Mouse (Mus musculus) right cerebral cortex, adult 18-20 months (tissue): ENCODE results near the gene Dpf3.

Source experiments
- DNase-seq: peaks from one replicate; pipeline ENCODE4 v3.0.0; 2022; ENCODE audit warnings: mixed read lengths

Gene Dpf3

DNA sequence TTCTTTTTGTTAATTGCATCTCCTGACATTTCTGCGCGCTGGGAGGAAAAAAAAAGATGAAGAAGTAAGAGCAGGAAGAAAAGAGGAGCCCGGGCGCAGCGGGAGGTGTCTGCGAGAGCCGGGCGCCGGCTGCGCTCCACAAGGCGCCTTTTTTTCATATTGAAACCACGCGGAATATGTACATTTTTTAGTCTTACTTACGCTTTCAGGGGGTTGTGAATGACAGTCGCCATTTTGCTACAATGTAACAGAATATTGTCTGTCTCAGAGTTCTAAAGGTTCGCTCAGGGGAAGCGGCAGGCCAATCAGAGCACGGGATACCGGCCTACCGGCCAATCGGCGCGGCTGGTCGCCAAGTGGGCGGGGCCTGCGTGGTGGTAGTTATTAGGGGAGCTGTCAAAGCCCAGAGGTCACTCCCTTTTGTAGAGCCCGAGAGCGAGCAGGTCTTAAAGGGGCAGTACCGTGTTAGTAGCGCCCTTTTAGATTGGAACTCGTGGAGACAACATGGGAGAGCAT lies at the start of gene Dpf3:
Gene Dpf3 (minus strand): TSS at position 241 of the 516 bp plus-strand sequence.
- DNase-seq = peak; percentile 94

DNA sequence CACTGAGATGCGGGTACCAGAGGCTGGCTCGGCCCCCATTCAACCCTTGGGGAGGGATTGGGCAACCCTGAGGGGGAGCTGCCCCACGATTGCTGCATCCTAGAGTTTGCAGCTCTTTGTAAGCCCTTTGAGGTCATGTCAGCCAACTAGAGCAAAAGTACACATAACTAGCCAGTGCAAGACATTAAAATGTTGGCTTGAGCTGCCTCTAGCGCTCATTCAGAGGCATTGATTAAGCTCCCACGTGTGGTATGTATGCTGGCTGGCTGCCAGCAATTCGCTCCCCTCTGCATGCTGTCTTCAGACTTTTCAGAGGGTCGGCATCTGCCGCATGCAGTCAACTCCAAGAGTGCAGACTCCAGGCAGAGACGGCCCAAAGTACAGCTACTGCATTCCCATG lies 48.5 kb upstream of the Dpf3 start:
- DNase-seq = no peak

DNA sequence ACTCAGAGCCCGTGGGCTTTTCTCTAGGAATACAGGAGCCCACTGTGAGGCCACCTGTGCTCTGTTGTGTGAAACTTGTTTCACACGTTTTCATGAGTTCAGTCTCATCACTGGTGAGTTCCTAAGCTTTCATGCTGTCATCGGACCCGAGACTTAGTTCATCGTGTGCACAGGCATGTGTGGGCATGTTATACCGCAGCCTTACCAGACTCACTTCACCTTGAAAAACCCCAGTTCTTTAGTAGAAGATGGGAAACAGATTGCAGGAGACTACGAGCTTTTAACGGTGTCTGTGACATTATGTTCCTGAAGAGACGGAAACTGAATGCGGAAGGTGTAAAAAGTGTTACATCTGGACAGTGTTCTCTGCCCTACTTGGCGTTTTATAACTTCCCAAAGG lies 47.9 kb upstream of the Dpf3 start:
- no peak for DNase-seq

DNA sequence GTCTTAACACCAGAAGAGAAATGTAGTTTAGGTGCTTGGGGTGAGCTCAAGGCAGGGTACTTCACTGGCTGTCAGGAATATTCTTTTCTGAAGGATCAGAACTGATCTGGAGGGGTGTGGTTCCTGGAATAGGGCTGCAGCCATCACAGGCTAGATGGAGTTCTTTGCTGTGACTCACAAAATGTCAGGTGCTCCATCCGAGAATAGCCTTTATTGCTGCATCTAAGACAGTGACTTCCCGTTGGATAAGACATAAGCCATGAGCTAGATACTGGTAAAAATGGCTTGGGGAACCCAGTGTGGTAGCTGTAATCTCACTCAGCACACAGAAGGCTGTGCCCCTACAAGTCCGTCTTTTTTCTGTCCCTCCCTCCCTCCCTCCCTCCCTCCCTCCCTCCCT lies 46.7 kb upstream of the Dpf3 start:
- peak; percentile 40 for DNase-seq

- DNase-seq = no peak
These were observed 45.5 kb upstream of the Dpf3 start for GRCm38 (mm10) chr12:83532966-83533365.

GRCm38 (mm10) chr12:83531992-83532391 lies 44.5 kb upstream of the Dpf3 start:
- no peak for DNase-seq

DNA sequence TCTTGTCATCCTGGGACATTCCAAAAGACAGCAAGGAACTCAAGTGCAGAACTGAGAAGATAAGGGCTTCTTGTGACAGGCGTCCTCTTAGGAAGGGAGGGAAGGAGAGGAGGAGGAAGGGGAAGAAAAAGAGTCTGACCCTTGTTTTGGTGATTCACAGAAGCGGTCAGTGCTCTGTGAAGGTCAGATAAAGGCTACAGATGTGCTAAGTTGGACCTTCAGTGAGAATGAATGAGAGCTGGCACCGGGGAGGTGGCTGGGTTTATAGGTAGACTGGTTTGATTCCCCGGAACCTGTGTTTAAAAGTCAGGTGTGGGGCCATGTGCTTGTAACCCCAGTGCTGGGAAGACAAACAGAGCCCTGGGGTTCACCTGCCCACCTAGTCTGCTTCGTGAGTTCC lies 41.1 kb upstream of the Dpf3 start:
- no peak for DNase-seq

- DNase-seq = no peak
These were observed 40.3 kb upstream of the Dpf3 start for GRCm38 (mm10) chr12:83527816-83528215.

GRCm38 (mm10) chr12:83525822-83526544 lies 38.5 kb upstream of the Dpf3 start:
- peak; percentile 56 for DNase-seq

DNA sequence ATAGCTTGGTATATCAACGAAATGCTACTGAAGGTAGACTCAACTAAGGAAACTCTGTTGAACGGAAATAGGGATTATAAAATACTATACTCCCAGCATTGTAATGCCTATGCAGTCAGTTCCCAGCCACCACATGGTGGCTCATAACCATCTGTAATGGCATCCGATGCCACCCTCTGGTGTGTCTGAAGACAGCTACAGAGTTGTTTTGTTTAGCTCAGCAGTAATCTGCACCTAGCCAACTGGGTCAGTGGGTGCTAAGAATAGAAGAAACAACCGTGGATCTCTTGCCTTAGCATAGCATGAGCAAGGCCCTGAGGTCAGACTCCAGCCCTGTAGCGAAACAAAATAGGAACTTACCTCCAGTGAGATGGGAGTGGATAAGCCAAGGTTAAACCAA lies 36.8 kb upstream of the Dpf3 start:
- DNase-seq = no peak

DNA sequence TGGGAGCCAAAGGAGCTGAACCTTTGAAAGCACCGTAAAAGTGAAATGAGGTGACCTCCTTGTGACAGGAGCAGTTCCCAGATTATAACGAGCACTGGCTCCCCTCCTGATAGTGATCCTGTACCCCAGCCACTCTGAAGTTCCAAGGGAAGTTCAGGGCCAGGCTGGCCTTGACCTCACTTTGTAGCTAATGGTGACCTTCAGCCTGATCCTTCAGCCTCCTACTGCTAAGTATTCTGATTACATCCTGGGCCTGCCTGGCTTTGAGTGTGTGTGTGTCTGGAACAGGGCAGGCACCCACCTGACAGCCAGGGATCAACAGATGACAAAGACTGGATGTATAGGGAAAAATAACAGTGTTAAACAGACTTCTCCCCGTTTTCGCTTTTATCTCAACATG lies 36.4 kb upstream of the Dpf3 start:
- DNase-seq = no peak

DNA sequence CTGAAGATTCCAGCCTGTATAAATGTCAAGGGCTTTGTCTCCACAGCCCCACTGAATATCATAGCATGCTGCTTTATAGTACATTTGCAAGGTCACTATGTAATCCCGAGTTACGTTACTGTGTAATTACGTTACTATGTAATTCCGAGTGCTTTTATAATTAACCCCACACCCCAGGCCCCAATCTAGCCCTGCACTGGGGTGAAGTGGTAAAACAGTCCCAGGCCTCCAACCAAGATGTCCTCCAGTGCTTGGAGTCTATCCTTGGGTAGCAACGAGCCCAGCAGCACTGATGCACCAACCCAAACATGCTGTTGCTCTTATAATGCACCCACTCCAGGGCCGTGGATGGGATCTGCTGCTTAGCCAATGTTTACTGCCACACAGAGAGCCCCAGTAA lies 35.5 kb upstream of the Dpf3 start:
- no peak for DNase-seq

DNA sequence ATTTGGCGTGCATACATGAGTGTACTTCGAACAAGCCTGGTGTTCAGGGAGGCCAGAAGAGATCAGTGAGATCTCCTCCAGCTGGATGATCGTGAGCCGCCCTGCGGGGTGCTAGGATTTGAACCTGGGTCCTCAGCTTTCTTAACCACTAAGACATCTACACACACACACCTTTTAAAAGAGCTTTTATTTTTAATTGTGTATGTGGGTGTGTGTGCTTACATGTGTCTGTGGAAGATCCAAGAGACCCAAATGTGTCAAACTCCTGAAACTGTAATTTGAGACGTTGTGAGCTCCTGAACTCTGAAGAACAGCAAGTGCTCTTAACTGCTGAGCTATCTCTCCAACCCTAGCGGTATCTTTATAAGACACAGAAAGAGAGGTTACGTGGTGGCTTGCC lies 33.6 kb upstream of the Dpf3 start:
- no peak for DNase-seq

- peak; percentile 95 for DNase-seq
These were observed 32.9 kb upstream of the Dpf3 start, which contains the start of gene Dcaf4 for GRCm38 (mm10) chr12:83520311-83520890. Gene Dcaf4 (plus strand): TSS chr12:83520466.

- no peak for DNase-seq
These were observed 30.1 kb upstream of the Dpf3 start for GRCm38 (mm10) chr12:83517580-83517979.

- DNase-seq = no peak
These were observed 26.7 kb upstream of the Dpf3 start for GRCm38 (mm10) chr12:83514216-83514615.

GRCm38 (mm10) chr12:83513185-83513584 lies 25.7 kb upstream of the Dpf3 start:
- no peak for DNase-seq

DNA sequence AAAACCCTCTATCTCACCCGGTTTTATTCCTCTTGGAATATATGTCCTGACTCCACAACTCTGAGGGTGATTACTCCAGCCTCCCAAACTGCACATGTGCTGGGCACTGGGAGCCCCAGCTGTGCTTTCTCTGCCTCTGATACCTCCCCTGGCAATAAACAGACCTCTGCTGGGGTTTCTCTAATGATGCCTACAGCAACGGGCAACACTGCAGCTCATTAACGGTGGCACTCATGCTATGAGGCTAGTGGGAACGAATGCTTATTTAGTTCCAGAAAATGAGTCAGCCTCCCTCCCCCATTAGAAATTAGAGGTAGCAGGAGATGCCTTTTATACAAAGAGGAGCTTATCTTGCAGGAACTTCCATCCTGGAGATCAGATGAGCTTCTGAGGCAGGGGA lies 25.3 kb upstream of the Dpf3 start:
- DNase-seq = no peak

- DNase-seq = no peak
These were observed 23.1 kb upstream of the Dpf3 start for GRCm38 (mm10) chr12:83510586-83510985.

- no peak for DNase-seq
These were observed 19.0 kb upstream of the Dpf3 start for GRCm38 (mm10) chr12:83506543-83506942.

GRCm38 (mm10) chr12:83502190-83502589 lies 14.7 kb upstream of the Dpf3 start:
- DNase-seq = peak; percentile 64

DNA sequence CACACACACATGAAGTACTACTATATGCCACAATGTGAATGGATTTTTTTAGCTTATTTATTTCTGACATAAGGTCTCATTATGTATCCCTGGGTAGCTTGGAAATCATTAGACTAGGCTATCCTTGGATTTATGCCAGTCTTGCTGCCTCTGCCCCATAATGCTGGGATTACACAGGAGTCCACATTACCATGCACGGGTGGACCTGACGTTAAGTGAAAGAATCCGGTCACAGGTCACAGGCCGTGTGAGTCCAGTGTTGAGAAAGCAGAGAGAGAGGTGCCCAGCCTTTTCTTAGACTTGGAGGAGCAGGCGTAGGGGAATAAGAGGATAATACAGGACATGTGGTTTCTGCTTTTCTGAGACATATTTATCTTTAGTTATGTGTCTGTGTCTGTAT lies 11.7 kb upstream of the Dpf3 start:
- DNase-seq = no peak

- DNase-seq = no peak
These were observed 10.4 kb upstream of the Dpf3 start for GRCm38 (mm10) chr12:83497959-83498358.

GRCm38 (mm10) chr12:83496736-83497135 lies 9.2 kb upstream of the Dpf3 start:
- DNase-seq = no peak

DNA sequence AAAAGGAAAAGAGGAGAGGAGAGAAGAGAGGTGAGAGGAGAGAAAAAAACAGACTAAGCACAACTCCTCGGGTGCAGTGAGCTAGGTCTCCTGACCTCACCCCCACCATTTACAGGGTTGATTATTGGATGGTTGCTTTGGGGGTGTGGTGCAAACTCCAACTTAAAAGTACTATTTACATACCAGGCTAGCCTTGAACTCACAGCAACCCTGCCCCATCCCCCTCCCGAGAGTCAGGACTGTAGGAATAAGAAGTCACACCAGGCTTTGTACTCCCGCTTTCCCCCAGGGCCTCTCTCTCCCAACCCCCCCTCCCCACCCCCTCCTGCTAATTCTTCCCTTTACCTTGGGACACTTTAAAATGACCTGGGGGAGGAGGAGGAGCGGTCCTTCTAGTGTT lies 8.8 kb upstream of the Dpf3 start:
- no peak for DNase-seq
